Mouse (Mus musculus): Measurements from ENCODE around the gene Il17rc. TPM values are rescaled to one million over a fixed set of nuclear protein-coding genes. Genes with fewer than 3 reads are reported as not detected.

Gene Il17rc
- 2.8 and 3.6 TPM in 2 replicates for polyA plus RNA-seq (2012; rRNA removed)

GRCm38 (mm10) chr6:113471297-113471936 is at the start of gene Il17rc:
Il17rc (plus strand) TSS chr6:113471427.

GRCm38 (mm10) chr6:113435664-113436205 is 35.5 kb upstream of the Il17rc start, which contains the start of gene Cidec:
Cidec (minus strand) TSS chr6:113435760.

DNA sequence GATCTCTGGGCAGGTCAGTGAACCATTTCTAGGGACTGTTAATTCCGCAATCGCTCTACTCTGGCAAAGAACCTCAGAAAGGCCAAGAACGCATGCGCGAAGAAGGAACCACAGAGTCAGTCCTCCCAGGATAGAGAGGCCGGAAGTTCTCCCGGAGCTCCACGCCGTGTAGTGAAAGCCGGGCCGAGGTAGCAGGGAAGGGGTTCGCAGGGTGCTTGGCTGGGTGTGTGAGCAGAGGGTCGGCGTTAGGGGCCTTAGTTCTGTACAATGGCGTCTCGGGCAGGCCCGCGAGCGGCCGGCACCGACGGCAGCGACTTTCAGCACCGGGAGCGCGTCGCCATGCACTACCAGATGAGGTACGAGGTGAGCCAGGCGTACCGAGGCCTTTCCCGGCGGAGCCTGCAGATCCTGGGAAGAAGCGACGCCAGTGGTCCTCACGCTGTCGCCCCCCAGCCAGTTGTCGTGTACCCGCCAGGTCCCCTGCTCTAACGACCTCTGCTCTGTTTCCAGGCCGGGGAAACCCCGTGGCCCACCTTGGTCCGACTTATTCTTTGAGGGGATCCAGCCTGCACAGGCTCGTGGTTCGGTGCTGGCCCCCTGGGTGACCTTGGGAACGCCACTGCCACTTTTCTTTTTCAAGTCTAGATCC is 28.7 kb upstream of the Il17rc start, which contains the start of gene Jagn1:
Gene Jagn1, plus strand, starts transcription at position 128 of the 649 bp plus-strand sequence.

DNA sequence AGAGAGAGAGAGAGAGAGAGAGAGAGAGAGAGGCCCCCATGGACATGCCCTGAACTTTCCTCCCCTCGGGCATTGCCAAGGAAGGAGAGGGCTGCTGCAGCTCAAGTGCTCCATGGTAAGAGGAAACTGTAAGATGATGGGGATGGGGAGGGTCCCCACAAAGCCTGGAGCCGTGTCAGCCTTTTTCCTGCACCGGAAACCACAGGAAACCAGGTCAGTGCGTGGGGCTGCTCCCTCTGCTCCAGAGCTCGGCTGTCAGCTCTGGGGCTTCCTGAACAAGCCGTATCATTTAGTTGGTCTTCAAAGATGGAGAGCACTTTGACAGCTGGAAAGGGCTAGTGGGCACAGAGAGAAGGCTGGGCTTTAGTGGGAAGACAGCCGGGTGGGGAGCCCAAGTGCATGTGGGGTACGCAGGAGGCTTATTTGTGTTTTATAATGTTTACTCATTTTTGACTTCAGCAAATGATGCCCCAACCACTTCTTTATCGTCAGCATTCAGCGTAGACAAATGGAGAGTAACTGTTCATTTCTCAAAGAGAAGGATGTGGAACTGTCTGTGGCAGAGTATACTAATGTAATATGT is 13.2 kb upstream of the Il17rc start, which contains the start of gene Il17re:
Gene Il17re, plus strand, starts transcription at position 533 of the 583 bp plus-strand sequence.

DNA sequence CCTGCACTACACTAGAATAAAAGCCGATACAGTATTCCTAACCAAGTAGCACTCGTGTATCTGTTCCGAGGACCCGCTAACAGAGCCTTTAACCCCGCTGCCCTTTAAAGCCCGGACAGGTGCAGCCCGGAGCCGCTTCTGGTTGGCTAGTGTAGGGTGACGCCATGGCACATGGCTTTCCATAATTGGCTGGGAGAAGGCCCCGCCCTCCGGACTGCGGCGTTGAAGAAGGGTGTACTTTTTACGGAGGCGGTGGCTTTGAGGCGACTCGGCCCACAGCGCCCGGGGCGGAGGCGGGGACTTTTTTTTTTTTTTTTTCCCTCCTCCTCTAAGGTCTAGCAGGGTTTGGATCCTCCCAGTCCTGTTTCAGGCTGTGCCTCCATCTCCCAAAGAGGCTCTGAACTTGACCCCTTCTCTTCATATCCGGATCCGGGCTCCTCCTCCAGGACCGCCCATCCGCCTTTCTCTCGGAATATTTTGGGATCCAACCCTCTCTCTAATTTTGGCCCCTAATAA is 11.9 kb downstream of the Il17rc start, which contains the start of gene Creld1:
Gene Creld1, plus strand, starts transcription at position 198 of the 516 bp plus-strand sequence.

DNA sequence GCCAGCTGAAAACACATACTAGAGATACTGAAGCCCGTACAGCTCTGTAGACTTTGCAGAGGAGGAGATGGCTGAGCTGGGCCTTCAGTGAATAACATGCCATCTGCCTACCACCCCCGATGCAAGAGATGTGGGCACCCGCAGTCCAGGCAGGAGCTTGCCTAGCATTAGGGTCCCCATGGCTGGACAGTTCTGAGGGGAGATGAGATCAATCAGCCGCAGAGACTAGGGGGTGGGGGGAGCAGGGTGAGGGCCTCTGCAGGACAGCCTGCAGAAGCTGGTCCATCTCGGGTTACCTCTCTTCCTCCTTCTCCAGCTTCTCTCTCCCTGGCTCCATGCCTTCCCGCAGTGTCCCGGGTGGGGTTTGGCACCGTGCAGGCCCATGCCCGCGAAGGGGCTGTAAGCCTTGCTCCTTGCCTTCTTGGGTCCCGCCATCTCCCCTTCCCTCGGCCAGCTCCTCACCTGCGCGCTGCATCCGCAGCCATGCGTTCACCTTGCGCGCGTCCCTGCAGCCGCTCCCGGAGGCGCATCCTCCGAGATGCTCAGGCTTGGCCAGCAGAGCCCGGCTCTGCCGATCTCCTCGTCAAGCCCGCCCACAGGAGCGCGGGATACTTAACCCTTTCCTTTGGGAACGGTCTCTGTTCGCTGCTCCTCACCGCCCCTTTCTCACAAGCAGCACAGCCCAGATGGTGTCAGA is 30.3 kb downstream of the Il17rc start, which contains the start of gene Prrt3:
Gene Prrt3, minus strand, starts transcription at position 544 of the 697 bp plus-strand sequence.

GRCm38 (mm10) chr6:113530932-113531839 is 60.0 kb downstream of the Il17rc start, which contains the start of the genes Emc3 and Fancd2:
Emc3 (minus strand) TSS chr6:113531652.
Fancd2 (plus strand) TSS chr6:113531682.

Other genes with a start within 250 kb of the Il17rc start
- gene Mtmr14, start 233.6 kb upstream of the Il17rc start, polyA plus RNA-seq (2012; rRNA removed), result 26.0 and 31.0 TPM in 2 replicates
- 0.11 and 0.37 TPM in 2 replicates for gene Cpne9, start 189.1 kb upstream of the Il17rc start, polyA plus RNA-seq (2012; rRNA removed)
- 44.3 and 47.2 TPM in 2 replicates for gene Brpf1, start 164.3 kb upstream of the Il17rc start, polyA plus RNA-seq (2012; rRNA removed)
- 14.8 and 21.2 TPM in 2 replicates for gene Ogg1, start 144.5 kb upstream of the Il17rc start, polyA plus RNA-seq (2012; rRNA removed)
- gene Camk1, start 127.4 kb upstream of the Il17rc start, polyA plus RNA-seq (2012; rRNA removed), result 33.0 and 41.1 TPM in 2 replicates
- 42.3 and 67.4 TPM in 2 replicates for gene Tada3, start 93.5 kb upstream of the Il17rc start, polyA plus RNA-seq (2012; rRNA removed)
- 106 and 112 TPM in 2 replicates for gene Arpc4, start 93.3 kb upstream of the Il17rc start, polyA plus RNA-seq (2012; rRNA removed)
- gene Ttll3, start 82.2 kb upstream of the Il17rc start, polyA plus RNA-seq (2012; rRNA removed), result 13.6 and 16.4 TPM in 2 replicates
- gene Rpusd3, start 52.1 kb upstream of the Il17rc start, polyA plus RNA-seq (2012; rRNA removed), result 28.4 and 33.2 TPM in 2 replicates
- 0.04 TPM in 2 replicates for gene Cidec, start 35.7 kb upstream of the Il17rc start, polyA plus RNA-seq (2012; rRNA removed)
- 34.3 and 56.9 TPM in 2 replicates for gene Jagn1, start 28.9 kb upstream of the Il17rc start, polyA plus RNA-seq (2012; rRNA removed)
- gene Il17re, start 12.9 kb upstream of the Il17rc start, polyA plus RNA-seq (2012; rRNA removed), result 0.66 and 1.4 TPM in 2 replicates
- gene Creld1, start 11.9 kb downstream of the Il17rc start, polyA plus RNA-seq (2012; rRNA removed), result 21.3 and 43.5 TPM in 2 replicates
- 1.3 and 1.7 TPM in 2 replicates for gene Prrt3, start 30.5 kb downstream of the Il17rc start, polyA plus RNA-seq (2012; rRNA removed)
- 27.6 and 47.2 TPM in 2 replicates for gene Emc3, start 60.2 kb downstream of the Il17rc start, polyA plus RNA-seq (2012; rRNA removed)
- 16.9 and 20.6 TPM in 2 replicates for gene Fancd2, start 60.3 kb downstream of the Il17rc start, polyA plus RNA-seq (2012; rRNA removed)
- gene Fancd2os, start 129.3 kb downstream of the Il17rc start, polyA plus RNA-seq (2012; rRNA removed), result 0.07 TPM in 1 of 2 replicates, not detected in the other
- 189 and 208 TPM in 2 replicates for gene Brk1, start 133.3 kb downstream of the Il17rc start, polyA plus RNA-seq (2012; rRNA removed)
- gene Vhl, start 152.5 kb downstream of the Il17rc start, polyA plus RNA-seq (2012; rRNA removed), result 33.9 and 52.3 TPM in 2 replicates
- gene Irak2, start 167.0 kb downstream of the Il17rc start, polyA plus RNA-seq (2012; rRNA removed), result 6.1 and 10.3 TPM in 2 replicates
- gene Tatdn2, start 225.6 kb downstream of the Il17rc start, polyA plus RNA-seq (2012; rRNA removed), result 23.7 and 28.2 TPM in 2 replicates
- gene Ghrl, start 248.5 kb downstream of the Il17rc start, polyA plus RNA-seq (2012; rRNA removed), result 0.62 and 0.71 TPM in 2 replicates

All from central nervous system, embryonic 11.5 days (tissue).